Mouse (Mus musculus): ENCODE data around the gene Thoc2.

GRCm38 (mm10) chrX:41805592-41805991, 114.9 kb downstream of the Thoc2 start:
- no peak for TF ChIP-seq CTCF (IDR thresholded peaks at IDR 0.05 in 2 of 3, conservative IDR thresholded peaks at IDR 0.05 in 1 of 3; ENCODE audit: control insufficient read depth in 1 of 3, insufficient read depth in 1 of 3, low read depth in 2 of 3, low read length in 3 of 3, poor library complexity in 1 of 3, severe bottlenecking in 1 of 3)
- TF ChIP-seq SMC3 (IDR thresholded peaks at IDR 0.05; ENCODE audit: low read depth, low read length) = no peak

All from MEL (cell line).